Mouse (Mus musculus): ENCODE measurements around the gene Hsh2d. TPM values are rescaled to one million over a fixed set of nuclear protein-coding genes. Genes with fewer than 3 reads are reported as not detected.
A peak's percentile ranks its signal among the peaks of the same experiment; 100 is the strongest.

The Hsh2d gene
- polyA plus RNA-seq (2012; rRNA removed) (0.28 and 0.37 TPM in 2 replicates), polyA plus RNA-seq (2014; fragmentation: Nextera tagmentation; extraction: Ambion mirVana) (0.10 and 0.11 TPM in 2 replicates)

DNA sequence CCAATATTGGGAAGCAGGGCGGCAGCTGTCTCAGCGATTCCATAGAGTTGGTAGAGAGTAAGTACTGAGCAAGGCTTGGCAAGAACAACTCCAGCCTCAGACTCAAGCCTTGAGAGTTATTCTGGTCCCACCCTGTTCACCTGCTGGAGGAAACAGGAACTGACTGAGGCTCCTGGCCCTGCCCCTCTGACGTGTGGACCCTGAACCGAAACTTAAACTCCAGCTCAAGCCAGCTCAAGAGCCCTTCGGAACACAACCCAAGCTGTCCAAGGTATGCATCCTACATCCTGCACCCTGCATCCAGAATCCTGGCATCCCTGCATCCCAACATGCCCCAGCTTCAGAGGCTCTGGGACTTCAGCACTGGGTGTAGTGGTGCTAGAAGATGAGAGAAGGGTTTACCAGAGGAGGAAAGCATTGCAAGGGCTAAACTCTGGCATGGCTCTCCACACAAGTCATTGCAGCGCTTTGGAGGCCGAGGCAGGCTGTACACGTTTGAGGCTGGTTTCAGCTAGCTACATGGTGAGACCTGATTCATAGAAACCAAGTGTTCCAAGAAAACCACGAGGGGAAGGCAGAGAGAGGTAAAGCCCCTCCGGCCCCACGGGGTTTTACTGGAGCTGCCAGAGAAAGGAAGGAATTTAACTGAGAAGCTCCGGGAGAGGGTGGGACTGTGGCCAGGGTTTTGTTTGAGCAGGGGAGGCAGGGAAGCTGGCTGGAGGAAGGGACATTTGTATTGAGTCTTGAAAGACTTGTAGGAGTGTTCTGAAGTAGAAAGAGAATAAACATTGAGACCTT lies at the start of gene Hsh2d:
Gene Hsh2d, plus strand, starts transcription at position 222 of the 798 bp plus-strand sequence.
- WGBS: 64% methylated on average over 12 of the region's 12 CpGs
- H3K27ac ChIP-seq (replicated peaks; ENCODE audit: low read depth, low read length): no peak within 1 kb of the TSS

DNA sequence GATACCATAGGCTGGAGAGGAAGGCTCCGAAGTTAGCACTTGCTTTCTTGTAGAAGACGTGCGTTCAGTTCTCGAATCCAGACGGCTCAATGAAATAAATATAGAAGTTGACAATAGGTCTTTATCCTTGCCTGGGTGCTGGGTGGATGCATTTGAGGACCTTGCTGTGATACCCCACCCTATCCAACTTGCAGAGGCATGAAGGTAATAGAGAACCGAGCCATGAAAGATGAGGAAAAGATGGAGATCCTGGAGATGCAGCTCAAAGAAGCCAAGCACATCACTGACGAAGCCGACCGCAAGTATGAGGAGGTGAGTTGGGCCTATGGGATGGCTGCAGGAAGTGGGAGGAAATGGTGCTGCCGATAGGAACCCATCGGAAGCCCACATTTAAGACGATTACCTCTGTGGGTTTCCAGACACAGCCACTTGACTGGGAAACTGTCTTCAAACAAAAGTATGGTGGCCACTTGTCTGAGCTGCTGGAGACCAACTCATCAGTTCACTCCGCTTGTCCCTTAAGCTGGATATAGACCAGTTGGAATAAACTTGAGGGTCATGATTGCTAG lies 46.1 kb upstream of the Hsh2d start:
- H3K9me3 ChIP-seq (ENCODE audit: control insufficient read depth, low read length): no peaks in the 10 kb centered on the region
- WGBS: 92% methylated on average over 13 of the region's 13 CpGs
- no peak overlapping the region for H3K4me2 ChIP-seq (replicated peaks; ENCODE audit: low read depth, low read length, severe bottlenecking)
- H3K27me3 ChIP-seq (ENCODE audit: control insufficient read depth, insufficient read depth, low read length): no peaks in the 10 kb centered on the region
- no peak for TF ChIP-seq POLR2A (IDR thresholded peaks at IDR 0.05; ENCODE audit: borderline replicate concordance, extremely low read depth, insufficient read depth, insufficient read length)
- no peak for DNase-seq (ENCODE audit: low spot score)
- ATAC-seq (ENCODE audit: low FRiP score, low read depth): no peak
- H3K36me3 ChIP-seq (ENCODE audit: control insufficient read depth, insufficient read depth, low read length): peaks cover 99% of the 10 kb centered on the region
- H3K27ac ChIP-seq (replicated peaks; ENCODE audit: low read depth, low read length): no peak overlapping the region
- H3K4me3 ChIP-seq (replicated peaks; ENCODE audit: low read length): no peak overlapping the region
- no peaks in the 10 kb centered on the region for H3K4me1 ChIP-seq (ENCODE audit: control insufficient read depth, insufficient read depth, low read length)
- H3K9ac ChIP-seq (ENCODE audit: low read depth, low read length, severe bottlenecking): no peak overlapping the region

More for the DNA sequence above, at the start of gene Hsh2d:
- DNase-seq (ENCODE audit: low spot score) (peak; percentile 12), ATAC-seq (ENCODE audit: low FRiP score, low read depth) (no peak)
- no peak for TF ChIP-seq POLR2A (IDR thresholded peaks at IDR 0.05; ENCODE audit: borderline replicate concordance, extremely low read depth, insufficient read depth, insufficient read length)
- H3K36me3 ChIP-seq (ENCODE audit: control insufficient read depth, insufficient read depth, low read length): no peaks in the 10 kb centered on the region
- H3K4me1 ChIP-seq (ENCODE audit: control insufficient read depth, insufficient read depth, low read length): no peaks in the 10 kb centered on the region
- no peaks in the 10 kb centered on the region for H3K27me3 ChIP-seq (ENCODE audit: control insufficient read depth, insufficient read depth, low read length)
- H3K9me3 ChIP-seq (ENCODE audit: control insufficient read depth, low read length): no peaks in the 10 kb centered on the region
- no peak within 1 kb of the TSS for H3K9ac ChIP-seq (ENCODE audit: low read depth, low read length, severe bottlenecking)
- H3K4me3 ChIP-seq (replicated peaks; ENCODE audit: low read length): no peak within 1 kb of the TSS
- H3K4me2 ChIP-seq (replicated peaks; ENCODE audit: low read depth, low read length, severe bottlenecking): no peak within 1 kb of the TSS

DNA sequence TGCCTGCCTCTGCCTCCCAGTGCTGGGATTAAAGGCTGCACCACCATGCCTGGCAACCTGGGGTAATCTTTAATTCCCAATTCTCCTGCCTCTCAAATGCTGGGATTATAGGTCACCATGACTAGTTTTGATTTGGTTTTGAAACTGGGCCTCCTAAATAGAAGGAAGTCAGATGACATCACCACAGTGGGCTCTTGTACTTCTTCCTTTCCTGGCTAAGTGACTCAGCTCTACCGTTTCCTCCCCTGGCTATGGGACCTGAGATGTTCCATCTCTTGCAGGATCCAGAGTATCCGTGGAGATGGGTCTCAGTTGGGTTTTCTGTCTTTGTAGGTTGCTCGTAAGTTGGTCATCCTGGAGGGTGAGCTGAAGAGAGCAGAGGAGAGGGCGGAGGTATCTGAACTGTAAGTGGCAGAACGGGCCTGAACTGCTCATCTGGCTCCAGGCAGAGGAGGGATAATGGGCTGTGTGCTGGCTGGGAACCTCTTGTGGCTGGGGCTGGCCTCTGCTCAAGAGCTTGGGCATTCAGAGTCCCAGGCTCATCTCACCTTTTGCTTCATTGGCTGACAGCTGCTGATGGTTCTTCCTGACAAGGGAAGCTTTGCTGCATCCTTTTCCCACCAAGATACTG lies 45.0 kb upstream of the Hsh2d start:
- TF ChIP-seq POLR2A (IDR thresholded peaks at IDR 0.05; ENCODE audit: borderline replicate concordance, extremely low read depth, insufficient read depth, insufficient read length): no peak

DNA sequence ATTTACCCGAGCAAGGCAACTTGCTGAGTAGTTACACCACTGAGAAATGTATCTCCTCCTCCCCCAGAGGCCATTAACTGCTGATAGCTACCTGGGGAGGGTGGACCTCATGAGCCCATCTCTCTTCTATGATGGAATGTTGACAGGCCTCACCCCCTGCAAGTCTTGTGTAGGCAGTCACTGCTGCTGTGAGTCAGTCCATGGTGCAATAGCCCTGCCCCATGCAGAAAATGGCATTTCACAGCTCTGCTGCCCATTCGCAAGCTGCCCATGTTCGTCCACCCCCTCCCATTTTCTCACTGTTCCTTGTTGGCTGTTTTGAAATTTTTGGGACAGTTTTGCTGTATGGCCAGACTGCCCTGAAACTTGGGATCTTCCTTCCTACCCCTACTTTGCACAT lies 43.9 kb upstream of the Hsh2d start:
- DNase-seq (ENCODE audit: low spot score) (no peak), ATAC-seq (ENCODE audit: low FRiP score, low read depth) (no peak)
- no peak overlapping the region for H3K9ac ChIP-seq (ENCODE audit: low read depth, low read length, severe bottlenecking)
- peaks cover 96% of the 10 kb centered on the region for H3K36me3 ChIP-seq (ENCODE audit: control insufficient read depth, insufficient read depth, low read length)
- H3K4me3 ChIP-seq (replicated peaks; ENCODE audit: low read length): no peak overlapping the region
- no peaks in the 10 kb centered on the region for H3K27me3 ChIP-seq (ENCODE audit: control insufficient read depth, insufficient read depth, low read length)
- no peak for TF ChIP-seq POLR2A (IDR thresholded peaks at IDR 0.05; ENCODE audit: borderline replicate concordance, extremely low read depth, insufficient read depth, insufficient read length)
- WGBS: 83% methylated on average over 3 of the region's 3 CpGs
- H3K4me2 ChIP-seq (replicated peaks; ENCODE audit: low read depth, low read length, severe bottlenecking): no peak overlapping the region
- H3K9me3 ChIP-seq (ENCODE audit: control insufficient read depth, low read length): no peaks in the 10 kb centered on the region
- no peaks in the 10 kb centered on the region for H3K4me1 ChIP-seq (ENCODE audit: control insufficient read depth, insufficient read depth, low read length)
- H3K27ac ChIP-seq (replicated peaks; ENCODE audit: low read depth, low read length): no peak overlapping the region

More for the DNA sequence above, 45.0 kb upstream of the Hsh2d start:
- no peaks in the 10 kb centered on the region for H3K4me1 ChIP-seq (ENCODE audit: control insufficient read depth, insufficient read depth, low read length)
- H3K9me3 ChIP-seq (ENCODE audit: control insufficient read depth, low read length): no peaks in the 10 kb centered on the region
- DNase-seq (ENCODE audit: low spot score) (no peak), ATAC-seq (ENCODE audit: low FRiP score, low read depth) (no peak)
- 90% methylated on average over 5 of the region's 5 CpGs for WGBS
- H3K4me2 ChIP-seq (replicated peaks; ENCODE audit: low read depth, low read length, severe bottlenecking): no peak overlapping the region
- no peaks in the 10 kb centered on the region for H3K27me3 ChIP-seq (ENCODE audit: control insufficient read depth, insufficient read depth, low read length)
- H3K4me3 ChIP-seq (replicated peaks; ENCODE audit: low read length): no peak overlapping the region
- no peak overlapping the region for H3K9ac ChIP-seq (ENCODE audit: low read depth, low read length, severe bottlenecking)
- H3K36me3 ChIP-seq (ENCODE audit: control insufficient read depth, insufficient read depth, low read length): peaks cover 96% of the 10 kb centered on the region
- H3K27ac ChIP-seq (replicated peaks; ENCODE audit: low read depth, low read length): no peak overlapping the region

DNA sequence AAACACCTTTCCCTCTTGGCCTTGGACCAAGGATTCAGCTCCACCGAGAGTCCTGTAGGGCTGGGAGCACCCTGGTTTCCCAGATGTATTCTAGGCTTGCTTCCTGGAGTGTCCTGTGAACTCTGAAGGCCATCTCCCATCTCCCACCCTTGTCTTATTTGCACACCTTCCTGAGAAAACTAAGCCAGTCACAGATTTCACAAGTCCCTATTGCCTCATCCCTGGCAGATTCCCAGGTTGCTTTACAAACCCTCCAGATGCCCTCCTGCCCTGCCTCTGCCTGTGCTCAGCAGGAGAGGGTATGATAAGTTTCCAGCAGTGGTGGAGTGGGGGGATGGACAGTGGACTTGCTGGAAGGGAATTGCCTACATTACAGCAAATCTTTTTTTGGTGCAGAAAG lies 43.4 kb upstream of the Hsh2d start:
- H3K36me3 ChIP-seq (ENCODE audit: control insufficient read depth, insufficient read depth, low read length): peaks cover 96% of the 10 kb centered on the region
- H3K4me2 ChIP-seq (replicated peaks; ENCODE audit: low read depth, low read length, severe bottlenecking): no peak overlapping the region
- no peak for ATAC-seq (ENCODE audit: low FRiP score, low read depth)
- WGBS: 95% methylated on average over 1 of the region's 1 CpGs
- no peaks in the 10 kb centered on the region for H3K4me1 ChIP-seq (ENCODE audit: control insufficient read depth, insufficient read depth, low read length)
- no peaks in the 10 kb centered on the region for H3K9me3 ChIP-seq (ENCODE audit: control insufficient read depth, low read length)
- no peaks in the 10 kb centered on the region for H3K27me3 ChIP-seq (ENCODE audit: control insufficient read depth, insufficient read depth, low read length)
- H3K27ac ChIP-seq (replicated peaks; ENCODE audit: low read depth, low read length): no peak overlapping the region
- DNase-seq (ENCODE audit: low spot score): no peak
- H3K4me3 ChIP-seq (replicated peaks; ENCODE audit: low read length): no peak overlapping the region
- H3K9ac ChIP-seq (ENCODE audit: low read depth, low read length, severe bottlenecking): no peak overlapping the region
- no peak for TF ChIP-seq POLR2A (IDR thresholded peaks at IDR 0.05; ENCODE audit: borderline replicate concordance, extremely low read depth, insufficient read depth, insufficient read length)
